Mouse (Mus musculus) neural tube, embryonic 11.5 days (tissue): Measurements from ENCODE around the gene F13a1. TPM values are rescaled to one million over a fixed set of nuclear protein-coding genes. Genes with fewer than 3 reads are reported as not detected.

Source experiments
- ATAC-seq: fragments of 200-750 bp; cut with Nextera tagmentation; 2 replicates; pipeline ENCODE4 v1.8.0; 2017; ENCODE audit warnings: moderate number of reproducible peaks, mild to moderate bottlenecking, moderate TSS enrichment, moderate library complexity; ENCODE audit not compliant: insufficient read depth, low FRiP score, low TSS enrichment
- DNase-seq: peaks from one replicate; pipeline ENCODE4 v3.0.0-alpha.2; 2015; ENCODE audit warnings: low spot score
- H3K27ac ChIP-seq: fragments of 300-500 bp; sonication (generic); 2 replicates; pipeline ENCODE4 v1.5.1; 2014; ENCODE audit warnings: low read depth, mild to moderate bottlenecking, low read length
- H3K27me3 ChIP-seq: fragments of 300-500 bp; sonication (generic); 2 replicates; pipeline ENCODE4 v1.6.1; 2014; ENCODE audit warnings: mild to moderate bottlenecking, low read length, mixed read lengths; ENCODE audit not compliant: control insufficient read depth, insufficient read depth
- H3K36me3 ChIP-seq: fragments of 300-500 bp; sonication (generic); 2 replicates; pipeline ENCODE4 v1.6.1; 2014; ENCODE audit warnings: mild to moderate bottlenecking, low read length, moderate library complexity, mixed read lengths; ENCODE audit not compliant: control insufficient read depth, insufficient read depth
- H3K4me1 ChIP-seq: fragments of 300-500 bp; sonication (generic); 2 replicates; pipeline ENCODE4 v1.6.1; 2014; ENCODE audit warnings: low read length, mixed read lengths; ENCODE audit not compliant: control insufficient read depth, insufficient read depth
- H3K4me2 ChIP-seq: fragments of 300-500 bp; sonication (generic); 2 replicates; pipeline ENCODE4 v1.6.1; 2014; ENCODE audit warnings: low read depth, mild to moderate bottlenecking, moderate library complexity
- H3K4me3 ChIP-seq: fragments of 300-500 bp; sonication (generic); 2 replicates; pipeline ENCODE4 v1.5.1; 2014; ENCODE audit warnings: low read depth, low read length
- H3K9ac ChIP-seq: fragments of 300-500 bp; sonication (generic); 2 replicates; pipeline ENCODE4 v1.6.1; 2014; ENCODE audit warnings: mild to moderate bottlenecking, low read length
- H3K9me3 ChIP-seq: fragments of 300-500 bp; sonication (generic); 2 replicates; pipeline ENCODE4 v1.6.1; 2016; ENCODE audit warnings: low read length; ENCODE audit not compliant: control insufficient read depth
- WGBS: fragments of 180-500 bp; shearing (Covaris S2); extraction: QIAGEN DNeasy Blood & Tissue Kit; methylation state at CpG from one replicate; pipeline ENCODE4 v1.1.7; 2014; 5-methylcytosine and 5-hydroxymethylcytosine counted together
- polyA plus RNA-seq: library from polyadenylated mRNA; unstranded; fragments of >200 nt; fragmentation: Nextera tagmentation; extraction: Ambion mirVana; gene quantifications from 2 replicates; pipeline ENCODE4 v1.2.1, GENCODE M21; 2014

The F13a1 gene
- polyA plus RNA-seq, result 5.7 and 6.5 TPM in 2 replicates

- no peak for DNase-seq
- H3K36me3 ChIP-seq, result no peaks in the 10 kb centered on the region
- no peak within 1 kb of the TSS for H3K4me3 ChIP-seq
- no peaks in the 10 kb centered on the region for H3K27me3 ChIP-seq
- H3K9me3 ChIP-seq, result no peaks in the 10 kb centered on the region
- H3K27ac ChIP-seq, result no peak within 1 kb of the TSS
- no peaks in the 10 kb centered on the region for H3K4me1 ChIP-seq
- 83% methylated on average over 3 of the region's 3 CpGs for WGBS
- no peak within 1 kb of the TSS for H3K4me2 ChIP-seq
- H3K9ac ChIP-seq, result no peak within 1 kb of the TSS
- no peak for ATAC-seq
These were observed at the start of gene F13a1 for GRCm38 (mm10) chr13:37050126-37050525. Gene F13a1 (minus strand): TSS chr13:37050244.

GRCm38 (mm10) chr13:37091620-37092019 is 41.6 kb upstream of the F13a1 start:
- Histone ChIP-seq H3K27ac (no peak overlapping the region), H3K4me2 (no peak overlapping the region), H3K4me3 (no peak overlapping the region), H3K9me3 (no peaks in the 10 kb centered on the region), H3K4me1 (no peaks in the 10 kb centered on the region), H3K27me3 (no peaks in the 10 kb centered on the region), H3K9ac (no peak overlapping the region), H3K36me3 (no peaks in the 10 kb centered on the region)
- ATAC-seq (no peak), DNase-seq (no peak)
- 100% methylated on average over 1 of the region's 1 CpGs for WGBS

- Histone ChIP-seq H3K27me3 (no peaks in the 10 kb centered on the region), H3K4me3 (no peak overlapping the region), H3K4me1 (no peaks in the 10 kb centered on the region), H3K36me3 (no peaks in the 10 kb centered on the region), H3K9me3 (no peaks in the 10 kb centered on the region), H3K9ac (no peak overlapping the region), H3K4me2 (no peak overlapping the region), H3K27ac (no peak overlapping the region)
- DNase-seq (no peak), ATAC-seq (no peak)
- WGBS, result 71% methylated on average over 6 of the region's 6 CpGs
These were observed 39.1 kb upstream of the F13a1 start for GRCm38 (mm10) chr13:37089104-37089503.

- no peaks in the 10 kb centered on the region for H3K27me3 ChIP-seq
- H3K4me3 ChIP-seq, result no peak overlapping the region
- H3K36me3 ChIP-seq, result no peaks in the 10 kb centered on the region
- H3K4me2 ChIP-seq, result no peak overlapping the region
- no peak overlapping the region for H3K27ac ChIP-seq
- ATAC-seq (no peak), DNase-seq (no peak)
- 69% methylated on average over 13 of the region's 13 CpGs for WGBS
- no peak overlapping the region for H3K9ac ChIP-seq
- no peaks in the 10 kb centered on the region for H3K9me3 ChIP-seq
- no peaks in the 10 kb centered on the region for H3K4me1 ChIP-seq
These were observed 31.6 kb upstream of the F13a1 start for GRCm38 (mm10) chr13:37081506-37082241.

- 80% methylated on average over 3 of the region's 3 CpGs for WGBS
- no peak overlapping the region for H3K27ac ChIP-seq
- H3K4me3 ChIP-seq, result no peak overlapping the region
- H3K4me1 ChIP-seq, result no peaks in the 10 kb centered on the region
- no peaks in the 10 kb centered on the region for H3K9me3 ChIP-seq
- no peaks in the 10 kb centered on the region for H3K36me3 ChIP-seq
- H3K9ac ChIP-seq, result no peak overlapping the region
- DNase-seq, result no peak
- ATAC-seq, result no peak
- H3K4me2 ChIP-seq, result no peak overlapping the region
- H3K27me3 ChIP-seq, result no peaks in the 10 kb centered on the region
These were observed 21.3 kb upstream of the F13a1 start for GRCm38 (mm10) chr13:37071390-37071789.

- WGBS, result 82% methylated on average over 4 of the region's 4 CpGs
- no peak overlapping the region for H3K4me2 ChIP-seq
- DNase-seq (no peak), ATAC-seq (no peak)
- no peak overlapping the region for H3K27ac ChIP-seq
- no peaks in the 10 kb centered on the region for H3K27me3 ChIP-seq
- no peaks in the 10 kb centered on the region for H3K4me1 ChIP-seq
- H3K9ac ChIP-seq, result no peak overlapping the region
- no peaks in the 10 kb centered on the region for H3K9me3 ChIP-seq
- H3K4me3 ChIP-seq, result no peak overlapping the region
- H3K36me3 ChIP-seq, result no peaks in the 10 kb centered on the region
These were observed 20.8 kb upstream of the F13a1 start for GRCm38 (mm10) chr13:37070824-37071223.

- WGBS, result 66% methylated on average over 5 of the region's 5 CpGs
- Histone ChIP-seq H3K27me3 (no peaks in the 10 kb centered on the region), H3K4me2 (no peak overlapping the region), H3K9ac (no peak overlapping the region), H3K27ac (no peak overlapping the region), H3K36me3 (no peaks in the 10 kb centered on the region), H3K9me3 (no peaks in the 10 kb centered on the region), H3K4me1 (no peaks in the 10 kb centered on the region), H3K4me3 (no peak overlapping the region)
- ATAC-seq, result no peak
- no peak for DNase-seq
These were observed 10.8 kb upstream of the F13a1 start for GRCm38 (mm10) chr13:37060810-37061209.

- DNase-seq, result no peak
- H3K27me3 ChIP-seq, result no peaks in the 10 kb centered on the region
- H3K27ac ChIP-seq, result no peak overlapping the region
- WGBS, result 91% methylated on average over 7 of the region's 7 CpGs
- ATAC-seq, result no peak
- H3K36me3 ChIP-seq, result no peaks in the 10 kb centered on the region
- no peak overlapping the region for H3K4me2 ChIP-seq
- no peak overlapping the region for H3K9ac ChIP-seq
- H3K4me3 ChIP-seq, result no peak overlapping the region
- H3K4me1 ChIP-seq, result no peaks in the 10 kb centered on the region
- H3K9me3 ChIP-seq, result no peaks in the 10 kb centered on the region
These were observed 6.6 kb upstream of the F13a1 start for GRCm38 (mm10) chr13:37056662-37057061.

- no peak for DNase-seq
- Histone ChIP-seq H3K4me3 (no peak overlapping the region), H3K9ac (no peak overlapping the region), H3K27me3 (no peaks in the 10 kb centered on the region), H3K27ac (no peak overlapping the region), H3K9me3 (no peaks in the 10 kb centered on the region), H3K4me2 (no peak overlapping the region), H3K4me1 (no peaks in the 10 kb centered on the region), H3K36me3 (no peaks in the 10 kb centered on the region)
- no peak for ATAC-seq
- 69% methylated on average over 2 of the region's 2 CpGs for WGBS
These were observed 413 bp downstream of the F13a1 start for GRCm38 (mm10) chr13:37049631-37050030.
